Mouse (Mus musculus) brain, embryonic 14.5 days (tissue): Measurements from ENCODE around the gene Hdhd3.

Experiments used
- CTCF ChIP-seq: fragments of 200-500 bp; IDR thresholded peaks from 2 replicates; pipeline ENCODE4 v1.5.1; 2012; ENCODE audit warnings: inconsistent platforms, mild to moderate bottlenecking, moderate library complexity, borderline replicate concordance; ENCODE audit not compliant: insufficient read depth, insufficient read length; ENCODE audit errors: extremely low read depth
- POLR2A ChIP-seq: fragments of 200-500 bp; IDR thresholded peaks from 2 replicates; pipeline ENCODE4 v1.6.1; 2012; ENCODE audit warnings: mild to moderate bottlenecking, inconsistent platforms, borderline replicate concordance; ENCODE audit not compliant: poor library complexity, insufficient read depth, insufficient read length, severe bottlenecking; ENCODE audit errors: extremely low read depth

- TF ChIP-seq CTCF (no peak), POLR2A (no peak)
Observed at GRCm38 (mm10) chr4:62517046-62517445, 13.8 kb upstream of the Hdhd3 start.
